Comparison of ENCODE assay signal across 8 mouse cellular contexts in genomic region chr6:92665530-92665989, GRCm38 (mm10). TPM values are rescaled to one million over a fixed set of nuclear protein-coding genes. Genes with fewer than 3 reads are reported as not detected.
DNase-seq lines count a peak whose midpoint lies in the region; ATAC-seq and TF ChIP-seq lines count a peak whose summit lies in the region.
"Had no signal": no experiment of that assay in that cellular context is flagged by ENCODE, and none has a peak within 500 bp of the region (broad histone marks: within the 10 kb centered on the region; RNA-seq: fewer than 3 reads in every experiment).

No protein-coding gene starts in this region.

- H3K27me3 ChIP-seq in hindbrain, postnatal 0 days (ENCODE audit: insufficient read depth, low read length): no peaks in the 10 kb centered on the region
- no peaks in the 10 kb centered on the region for H3K27me3 ChIP-seq in midbrain, embryonic 15.5 days (replicated peaks)

- peaks cover 12% of the 10 kb centered on the region; the same call in 1 of the 2 replicates for H3K4me1 ChIP-seq in hindbrain, postnatal 0 days (ENCODE audit: insufficient read depth, low read length)
- H3K4me1 ChIP-seq in midbrain, embryonic 15.5 days: peaks cover 27% of the 10 kb centered on the region

- no peak overlapping the region for H3K9ac ChIP-seq in hindbrain, postnatal 0 days (replicated peaks; ENCODE audit: low read length)
- H3K9ac ChIP-seq in midbrain, embryonic 15.5 days: no peak overlapping the region

- no peaks in the 10 kb centered on the region for H3K9me3 ChIP-seq in hindbrain, postnatal 0 days (ENCODE audit: low read length)
- H3K9me3 ChIP-seq in midbrain, embryonic 15.5 days: no peaks in the 10 kb centered on the region

- TF ChIP-seq CTCF in hindbrain, postnatal 0 days (IDR thresholded peaks at IDR 0.05; ENCODE audit: low read depth): peak; percentile 81

- ATAC-seq in hindbrain, postnatal 0 days: peak; percentile 62
- 0 out of 2 replicates have a peak, but pooled peaks have one; percentile 32 for ATAC-seq in midbrain, embryonic 15.5 days (replicated peaks)

- peak overlapping the region; percentile 49; the same call in 1 of the 2 replicates for H3K27ac ChIP-seq in hindbrain, postnatal 0 days
- peak overlapping the region; percentile 44; the same call in 1 of the 2 replicates for H3K27ac ChIP-seq in midbrain, embryonic 15.5 days

- WGBS in hindbrain, postnatal 0 days: 5% methylated on average over 1 of the region's 1 CpGs
- WGBS in midbrain, embryonic 15.5 days: 0% methylated on average over 1 of the region's 1 CpGs

- H3K36me3 ChIP-seq in hindbrain, postnatal 0 days (ENCODE audit: insufficient read depth, low read length): no peaks in the 10 kb centered on the region
- no peaks in the 10 kb centered on the region for H3K36me3 ChIP-seq in midbrain, embryonic 15.5 days (replicated peaks)

- no peak overlapping the region for H3K4me2 ChIP-seq in hindbrain, postnatal 0 days (ENCODE audit: low read depth, low read length)
- H3K4me2 ChIP-seq in midbrain, embryonic 15.5 days: peak overlapping the region; percentile 25; the same call in 1 of the 2 replicates

- H3K4me3 ChIP-seq in hindbrain, postnatal 0 days (ENCODE audit: low read length): no peak overlapping the region
- H3K4me3 ChIP-seq in midbrain, embryonic 15.5 days: no peak overlapping the region
- H3K4me3 ChIP-seq: erythroblast, embryonic 14.5 days had no signal

- peak; percentile 91 for DNase-seq in adipocyte (ENCODE audit: low spot score)
- DNase-seq in cerebellum, adult 18-20 months: peak; percentile 39 to 64
- DNase-seq in frontal cortex, postnatal 36 days (ENCODE audit: low spot score in 2 of 2): peak; percentile 79 to 89
- DNase-seq in hindbrain, postnatal 0 days (ENCODE audit: low spot score): peak; percentile 92
- DNase-seq in left cerebral cortex, adult 9 months (ENCODE audit: low spot score in 2 of 2): peak; percentile 40 to 89
- peak; percentile 58 for DNase-seq in urinary bladder, postnatal 14 days (ENCODE audit: low spot score)

RNA-seq across cellular contexts. Expression of gene Prickle2, which starts 40.4 kb away (rescaled TPM):
- total RNA-seq in hindbrain, postnatal 0 days (2014; rRNA removed): 37.7 and 38.7 TPM in 2 replicates
- polyA plus RNA-seq in hindbrain, postnatal 0 days (2015; fragmentation: Nextera tagmentation; extraction: Ambion mirVana): 11.3 and 11.6 TPM in 2 replicates
- 15.4 and 17.0 TPM in 2 replicates for polyA plus RNA-seq in midbrain, embryonic 15.5 days (2015; fragmentation: Nextera tagmentation; extraction: Ambion mirVana)
- polyA plus RNA-seq: erythroblast, embryonic 14.5 days had no signal
